Mouse (Mus musculus) fibroblast of lung, adult 2 months (primary cell): ENCODE measurements around the gene Etfb.

ENCODE experiments used
- DNase-seq: peaks from one replicate; pipeline ENCODE4 v3.0.0-alpha.2; 2011; ENCODE audit warnings: low read depth

Etfb gene

DNA sequence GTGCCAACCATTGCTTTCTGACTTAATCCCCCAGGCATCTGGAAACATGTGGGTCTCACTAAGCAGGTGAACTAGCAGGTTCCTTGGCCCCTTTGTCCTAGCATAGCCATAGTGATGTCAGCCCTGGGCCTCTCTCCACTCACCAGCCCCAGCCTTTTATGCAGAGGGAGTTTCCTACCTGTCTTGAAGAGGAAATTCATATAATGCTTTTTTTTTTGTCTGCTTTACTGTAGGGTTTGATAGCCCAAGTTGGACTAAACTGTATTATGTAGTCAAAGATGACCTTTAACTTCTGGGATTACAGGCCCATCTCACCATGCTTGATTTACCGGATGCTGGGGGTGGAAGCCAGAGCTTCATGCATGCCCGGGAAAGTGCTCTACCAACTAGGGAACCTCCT is 5.9 kb downstream of the Etfb start:
- DNase-seq: no peak

DNA sequence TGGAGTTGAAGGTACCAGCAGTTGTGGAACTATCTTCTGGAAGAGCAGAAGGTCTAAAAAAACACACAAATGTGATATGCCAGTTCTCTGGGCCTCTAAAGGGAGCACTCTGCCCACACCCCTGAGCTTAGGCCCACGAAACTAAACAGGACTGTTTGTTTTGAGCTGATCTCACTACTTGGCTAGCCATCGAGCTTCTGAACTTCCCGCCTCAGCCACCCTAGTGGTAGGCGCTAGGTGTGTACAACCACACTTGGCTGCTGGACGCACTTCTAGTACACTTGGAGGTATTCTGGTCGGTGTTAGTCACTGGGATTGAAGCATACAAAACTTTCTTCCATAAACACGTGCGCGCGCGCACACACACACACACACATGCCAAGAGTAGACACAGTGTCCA is 7.8 kb downstream of the Etfb start:
- no peak for DNase-seq

DNA sequence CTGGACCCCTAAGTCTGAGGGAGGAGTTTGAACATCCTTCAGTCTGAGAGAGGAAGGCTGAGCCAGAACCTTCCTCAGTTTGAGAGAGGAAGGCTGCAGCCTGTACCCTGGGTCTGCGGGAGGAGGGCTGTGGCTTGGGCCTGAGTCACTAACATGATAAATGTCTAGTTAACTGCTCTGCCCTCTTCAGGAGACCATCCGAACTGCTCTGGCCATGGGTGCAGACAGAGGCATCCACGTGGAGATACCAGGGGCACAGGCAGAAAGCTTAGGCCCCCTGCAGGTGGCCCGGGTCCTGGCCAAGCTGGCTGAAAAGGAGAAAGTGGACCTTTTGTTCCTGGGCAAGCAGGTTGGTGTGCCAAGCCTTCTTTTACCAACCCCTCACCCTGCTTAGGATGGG is 8.7 kb downstream of the Etfb start:
- no peak for DNase-seq

DNA sequence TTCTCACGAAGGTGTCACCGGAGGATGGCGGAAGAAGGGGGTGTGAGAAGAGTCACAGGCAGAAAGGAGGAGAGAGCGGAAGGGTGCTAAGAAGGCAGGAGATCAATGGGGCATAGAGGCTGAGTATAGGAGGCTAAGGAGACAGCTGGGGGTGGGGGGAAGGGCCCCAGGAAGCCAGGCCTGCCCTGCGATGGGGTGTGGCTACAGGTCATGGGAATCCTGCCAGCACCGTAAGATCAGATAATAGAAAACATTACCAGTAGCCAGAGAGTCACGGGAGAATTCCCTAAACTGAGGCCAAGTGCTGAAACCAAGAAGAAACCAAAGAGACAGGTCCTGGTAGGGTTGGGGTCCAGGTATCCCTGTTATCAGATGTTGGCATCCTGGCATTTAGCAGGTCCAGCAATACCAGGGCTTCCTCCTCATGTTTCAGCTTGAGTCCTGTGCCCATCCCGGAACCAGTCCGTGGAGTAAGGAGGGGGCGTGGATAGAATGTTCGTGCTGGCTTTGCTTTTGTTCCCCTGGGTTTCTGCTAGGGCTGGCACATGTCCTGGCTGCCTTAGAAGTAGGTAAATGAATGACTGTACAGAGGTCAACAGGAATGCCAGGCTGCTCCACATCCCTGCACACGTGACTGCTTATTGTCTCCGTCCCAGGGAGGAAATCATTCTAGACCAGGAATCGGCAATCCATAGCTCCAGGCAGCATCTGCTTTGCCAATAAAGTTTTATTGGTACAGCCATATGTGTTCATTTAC is 9.9 kb downstream of the Etfb start:
- DNase-seq: no peak

DNA sequence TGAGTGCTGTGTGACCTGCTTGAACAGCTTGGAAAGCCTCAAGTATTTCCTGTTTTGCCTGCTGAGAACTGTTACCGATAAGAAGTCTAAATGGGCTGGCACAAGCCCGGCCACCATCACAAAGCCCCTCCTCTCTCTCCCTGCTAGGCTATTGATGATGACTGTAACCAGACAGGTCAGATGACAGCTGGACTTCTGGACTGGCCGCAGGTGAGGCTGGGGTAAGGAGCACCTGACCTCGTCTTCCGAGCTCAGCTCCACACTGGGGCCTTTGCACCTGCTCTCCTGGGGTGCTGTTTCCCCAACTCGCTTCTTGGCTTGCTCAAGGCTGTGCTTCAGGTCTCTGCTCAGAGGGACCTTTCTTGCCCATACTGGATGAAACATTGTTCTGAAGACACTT is 10.5 kb downstream of the Etfb start:
- DNase-seq: no peak

DNA sequence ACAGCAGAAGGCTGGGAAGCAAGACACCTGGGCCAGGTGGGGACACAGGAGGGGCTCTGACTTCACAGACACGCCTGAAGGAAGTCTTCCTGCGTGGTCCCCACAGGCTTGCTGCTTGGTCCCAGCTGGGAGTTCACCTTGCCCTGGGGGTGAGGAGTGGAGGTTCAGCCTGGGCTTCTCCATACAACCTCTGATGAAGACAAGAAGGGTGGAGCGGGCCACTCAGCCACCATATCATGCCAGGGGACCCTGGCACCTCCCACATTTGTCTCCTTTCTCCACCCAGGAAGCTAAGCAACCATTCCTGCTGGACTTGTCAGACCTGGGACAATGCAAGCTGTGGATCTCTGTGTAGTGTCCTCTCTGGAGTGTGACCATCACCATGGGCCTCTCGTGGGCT is 19.0 kb downstream of the Etfb start, which contains the start of gene Vsig10l:
TSS of gene Vsig10l (plus strand) at position 301 of the 400 bp plus-strand sequence.
- no peak for DNase-seq

DNA sequence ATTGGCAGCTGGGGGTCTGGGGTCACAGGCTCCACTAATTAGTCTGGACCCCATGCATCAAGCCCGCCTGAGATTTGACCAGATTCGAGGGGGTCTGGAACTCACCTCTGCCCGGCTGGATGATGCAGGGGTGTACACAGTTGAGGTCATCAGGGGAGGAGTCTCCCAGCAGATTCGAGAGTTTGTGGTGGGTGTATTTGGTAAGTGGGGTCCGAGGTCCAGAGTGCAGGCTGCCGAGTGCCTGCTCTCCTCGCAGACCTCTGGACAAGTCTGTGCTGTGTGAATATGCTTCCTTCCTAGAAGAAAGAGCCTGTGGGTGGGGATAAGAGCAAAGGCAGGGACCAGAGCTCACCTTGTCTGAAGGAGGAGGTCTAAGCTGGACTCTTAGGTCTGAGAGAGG is 20.1 kb downstream of the Etfb start:
- DNase-seq: no peak

DNA sequence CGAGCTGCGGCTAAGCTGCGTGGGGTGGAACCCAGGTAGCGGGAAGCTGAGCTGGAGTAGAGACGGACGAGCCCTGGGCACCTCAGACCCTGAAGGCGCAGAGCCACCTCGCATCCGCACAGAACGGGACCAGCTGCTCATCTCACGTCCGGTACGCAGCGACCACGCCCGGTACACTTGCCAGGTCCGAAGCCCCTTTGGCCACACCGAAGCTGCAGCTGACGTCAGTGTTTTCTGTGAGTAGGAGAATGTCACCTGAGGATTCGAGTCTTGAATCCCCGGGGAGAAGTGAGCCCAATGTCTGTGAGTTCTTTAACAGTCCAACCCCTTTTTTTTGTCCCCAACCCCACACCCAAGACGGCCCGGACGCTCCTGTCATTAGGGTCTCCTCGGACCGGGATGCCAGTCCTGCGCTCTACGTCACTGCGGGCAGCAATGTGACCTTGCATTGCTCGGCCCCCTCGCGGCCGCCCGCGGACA is 21.0 kb downstream of the Etfb start:
- no peak for DNase-seq

DNA sequence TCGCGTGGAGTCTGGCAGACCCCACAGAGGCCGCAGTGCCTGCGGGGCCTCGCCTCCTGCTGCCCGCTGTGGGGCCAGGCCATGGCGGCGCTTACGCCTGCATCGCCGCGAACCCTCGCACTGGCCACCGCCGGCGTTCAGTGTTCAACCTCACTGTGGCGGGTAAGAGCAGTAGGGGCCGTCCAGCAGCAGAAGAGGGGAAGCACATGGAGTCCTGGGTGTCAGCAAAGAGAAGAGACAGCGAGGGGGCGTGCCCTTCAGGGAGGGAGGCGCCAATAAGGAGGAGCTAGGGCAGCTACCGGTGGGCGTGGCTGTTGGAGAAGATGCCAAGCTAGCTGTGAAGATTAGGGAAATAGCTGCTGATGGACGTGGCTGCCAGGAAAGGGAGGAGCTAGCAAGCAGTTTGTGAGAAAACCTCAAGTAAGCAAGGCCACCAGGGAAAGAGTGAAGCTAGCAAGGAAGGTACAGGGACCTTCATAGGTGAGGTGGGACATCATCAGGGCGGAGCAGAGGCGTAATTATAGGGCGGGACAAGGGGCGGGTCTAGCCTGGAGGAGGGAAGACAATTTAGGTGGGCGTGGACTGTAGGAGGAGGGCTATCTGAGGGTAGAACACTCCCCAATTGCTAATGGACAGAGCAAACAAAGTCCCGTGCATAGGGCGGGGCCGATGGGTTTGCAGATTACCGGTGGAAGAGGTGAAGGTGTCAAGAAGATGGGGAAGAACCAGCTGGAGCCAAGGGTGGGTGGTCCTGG is 21.6 kb downstream of the Etfb start:
- DNase-seq: peak; percentile 83

DNA sequence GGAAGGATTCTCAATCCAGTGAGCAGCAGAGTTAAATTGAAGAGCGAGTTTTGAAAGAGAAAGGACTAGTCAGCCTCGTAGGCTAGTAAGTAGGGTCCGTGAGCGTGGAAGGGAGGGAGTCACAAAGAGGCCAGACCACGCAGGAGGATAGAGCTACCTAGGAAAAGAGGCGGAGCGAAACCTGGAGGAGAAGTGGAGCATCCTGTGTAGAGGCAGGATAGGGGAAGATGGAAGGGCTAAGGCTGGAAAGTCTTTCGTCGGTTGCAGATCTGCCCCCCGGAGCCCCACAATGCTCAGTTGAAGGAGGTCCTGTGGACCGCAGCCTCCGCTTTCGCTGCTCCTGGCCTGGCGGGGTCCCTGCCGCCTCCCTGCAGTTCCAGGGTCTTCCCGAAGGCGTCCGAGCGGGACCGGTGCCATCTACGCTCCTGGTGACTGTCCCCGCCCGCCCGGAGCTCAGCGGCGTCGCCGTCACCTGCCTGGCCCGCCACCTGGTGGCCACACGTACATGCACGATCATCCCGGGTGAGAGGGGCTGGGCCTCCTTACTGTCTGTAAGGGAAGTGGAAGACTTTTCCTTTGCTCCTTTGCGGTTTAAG is 22.3 kb downstream of the Etfb start:
- no peak for DNase-seq

DNA sequence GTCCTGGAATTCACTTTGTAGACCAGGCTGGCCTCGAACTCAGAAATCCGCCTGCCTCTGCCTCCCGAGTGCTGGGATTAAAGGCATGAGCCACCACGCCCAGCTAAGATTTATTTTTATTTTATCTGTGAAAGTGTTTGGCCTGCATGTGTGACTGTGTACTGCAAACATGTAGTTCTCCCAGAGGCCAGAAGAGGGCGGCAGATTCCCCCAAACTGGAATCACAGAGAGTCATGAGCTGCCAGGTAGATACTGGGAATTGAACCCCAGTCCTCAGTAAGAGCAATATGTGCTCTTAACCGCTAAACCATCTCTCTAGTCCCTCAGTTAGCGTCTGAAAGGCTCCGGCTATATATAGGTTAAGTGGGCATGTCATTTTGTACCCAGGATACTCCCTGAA is 26.5 kb downstream of the Etfb start:
- DNase-seq: no peak

DNA sequence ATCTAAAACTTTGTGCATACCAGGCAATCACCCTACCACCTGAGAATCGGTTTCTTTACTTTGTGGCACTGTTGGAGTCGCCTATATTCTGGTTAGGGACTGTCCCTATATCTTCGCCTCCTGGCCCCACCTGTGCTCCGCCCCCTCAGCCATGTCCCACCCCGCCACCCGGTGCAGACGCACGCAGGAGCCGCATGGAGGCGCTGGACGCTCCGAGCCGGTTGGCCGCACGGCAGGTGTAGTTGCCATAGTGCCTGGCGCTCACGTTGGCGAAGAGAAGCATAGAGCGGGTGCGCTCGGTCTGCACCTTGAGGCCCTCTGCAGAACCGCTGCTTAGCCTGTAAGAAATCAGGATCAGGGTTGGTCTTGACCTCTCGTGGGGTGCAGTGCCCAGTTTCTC is 31.8 kb downstream of the Etfb start:
- no peak for DNase-seq

DNA sequence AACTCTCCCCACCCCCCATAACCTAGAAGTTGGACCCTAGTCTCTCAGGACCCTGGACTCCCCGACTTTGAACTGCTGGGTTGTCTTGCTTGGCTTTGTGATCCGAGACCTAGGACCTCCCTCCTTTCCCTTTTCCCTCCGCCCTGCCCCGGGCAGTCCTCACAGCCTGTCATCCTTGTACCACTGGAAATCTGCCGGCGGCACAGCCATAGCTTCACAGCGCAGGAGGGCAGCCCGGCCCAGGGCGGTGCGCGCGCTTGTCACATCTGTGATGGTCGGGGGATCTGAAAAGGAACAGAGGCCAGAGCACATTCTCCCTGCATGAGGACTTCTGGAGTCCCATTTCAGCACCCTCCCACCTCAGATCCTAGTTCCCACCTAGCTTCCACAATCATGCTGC is 32.5 kb downstream of the Etfb start:
- no peak for DNase-seq

DNA sequence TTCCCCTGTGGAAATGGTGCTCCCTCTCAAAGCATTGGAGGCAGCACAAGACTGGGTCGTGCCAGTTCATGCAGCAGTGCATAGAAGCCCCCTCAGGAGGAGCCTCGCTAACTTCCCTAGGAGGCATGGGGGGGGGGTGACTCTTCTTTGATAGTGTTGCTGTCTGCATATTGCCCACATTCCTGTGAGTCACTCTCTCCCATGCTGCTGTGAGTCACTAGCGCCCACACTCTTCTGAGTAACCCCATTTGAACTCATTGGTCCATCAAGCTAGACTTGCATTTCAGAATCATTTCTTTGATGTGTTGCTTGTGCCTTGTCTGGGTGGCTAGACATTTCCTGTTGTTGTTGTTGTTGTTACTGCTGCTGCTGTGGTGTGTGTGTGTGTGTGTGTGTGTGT is 37.3 kb downstream of the Etfb start:
- peak; percentile 63 for DNase-seq

DNA sequence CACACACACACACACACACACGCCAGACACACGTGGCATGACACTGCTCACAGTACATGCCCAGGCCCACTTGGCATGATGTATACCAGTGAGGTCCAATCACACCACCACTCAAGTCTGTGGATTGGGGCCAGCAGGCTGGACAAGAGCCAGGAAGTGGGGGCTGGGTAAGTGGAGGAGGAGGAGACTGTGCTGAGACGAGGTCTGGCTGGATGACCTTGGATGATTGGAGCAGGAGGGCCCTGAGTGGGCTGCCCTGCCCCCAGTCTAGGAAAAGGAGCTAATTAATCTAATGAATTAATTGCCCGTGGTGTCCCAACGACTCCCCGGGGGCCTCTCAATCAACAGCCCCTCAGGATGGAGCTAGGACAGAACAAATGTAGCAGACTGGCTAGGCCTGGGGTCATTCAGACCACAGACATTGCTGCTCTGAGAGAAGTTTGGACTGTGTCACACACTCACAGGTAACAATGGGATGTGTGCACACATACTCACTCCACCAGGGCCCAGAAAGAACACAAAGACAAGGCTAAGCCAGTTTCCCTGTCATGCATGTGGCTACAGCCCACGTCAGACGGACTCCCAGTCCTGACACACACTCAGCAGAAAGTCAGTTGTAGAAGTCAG is 38.3 kb downstream of the Etfb start:
- DNase-seq: no peak

DNA sequence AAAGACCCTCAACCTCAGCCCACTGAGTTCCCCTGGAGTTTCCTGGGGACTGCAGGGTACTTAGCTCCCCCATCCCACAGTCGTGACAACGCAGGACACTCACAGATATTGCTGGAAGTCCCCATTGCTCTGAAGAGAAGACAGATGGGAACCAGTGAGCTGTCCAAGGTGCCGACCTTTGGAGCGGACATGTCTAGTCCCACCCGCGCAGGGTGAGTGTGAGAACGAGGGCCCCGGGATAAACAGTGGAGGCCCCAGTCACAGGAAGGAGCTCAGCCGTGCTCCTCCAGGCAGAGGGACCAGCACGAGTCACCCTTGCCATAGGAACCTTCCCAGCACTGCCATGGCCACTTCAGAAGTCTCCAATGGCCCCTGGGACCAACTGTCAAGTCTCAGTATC is 39.4 kb downstream of the Etfb start:
- DNase-seq: no peak

DNA sequence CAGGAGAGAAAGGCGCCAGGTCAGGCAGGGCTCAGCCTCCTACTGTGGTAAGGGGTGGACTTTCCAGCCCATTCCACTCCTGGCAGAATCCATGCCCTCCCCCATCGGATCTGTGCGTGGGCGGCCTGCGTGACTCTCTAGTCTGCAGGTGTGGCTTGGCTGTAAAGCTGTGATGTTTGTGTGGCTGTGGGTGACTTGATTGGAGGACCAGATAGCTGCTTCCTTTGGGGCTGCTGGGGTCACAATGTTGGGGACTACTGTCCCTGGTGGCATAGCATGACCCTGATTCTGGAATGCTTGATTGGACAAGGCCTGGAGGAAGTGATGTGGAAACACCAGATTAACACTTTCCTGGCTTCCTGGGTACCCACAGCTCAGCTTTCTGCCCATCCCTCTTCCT is 44.8 kb downstream of the Etfb start:
- no peak for DNase-seq

DNA sequence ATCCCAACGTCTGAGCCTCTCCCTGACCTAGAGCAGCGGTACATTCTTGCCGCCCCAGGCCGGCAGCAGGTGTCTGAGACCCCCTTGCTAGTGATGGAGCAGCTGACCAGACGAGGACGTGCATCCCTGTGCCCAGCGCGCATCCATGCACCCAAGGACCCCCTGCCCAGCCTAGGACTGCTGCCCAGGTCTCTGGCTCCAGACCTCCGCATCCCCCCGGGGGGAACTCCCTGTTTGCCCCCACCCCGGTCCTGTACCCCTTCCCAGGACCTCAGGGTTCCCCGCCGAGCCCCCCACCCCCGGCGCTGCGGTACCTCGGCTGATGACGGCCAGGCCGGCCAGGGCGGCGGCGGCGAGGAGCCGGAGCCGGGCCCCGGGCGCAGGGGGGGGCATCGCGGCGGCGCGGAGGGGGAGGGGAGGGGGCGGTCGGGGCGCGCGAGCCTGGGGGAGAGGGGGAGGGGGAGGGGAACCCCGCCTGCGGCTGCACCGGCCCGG is 45.8 kb downstream of the Etfb start, which contains the start of gene Iglon5:
TSS of gene Iglon5 (minus strand) at position 445 of the 495 bp plus-strand sequence.
- DNase-seq: no peak

DNA sequence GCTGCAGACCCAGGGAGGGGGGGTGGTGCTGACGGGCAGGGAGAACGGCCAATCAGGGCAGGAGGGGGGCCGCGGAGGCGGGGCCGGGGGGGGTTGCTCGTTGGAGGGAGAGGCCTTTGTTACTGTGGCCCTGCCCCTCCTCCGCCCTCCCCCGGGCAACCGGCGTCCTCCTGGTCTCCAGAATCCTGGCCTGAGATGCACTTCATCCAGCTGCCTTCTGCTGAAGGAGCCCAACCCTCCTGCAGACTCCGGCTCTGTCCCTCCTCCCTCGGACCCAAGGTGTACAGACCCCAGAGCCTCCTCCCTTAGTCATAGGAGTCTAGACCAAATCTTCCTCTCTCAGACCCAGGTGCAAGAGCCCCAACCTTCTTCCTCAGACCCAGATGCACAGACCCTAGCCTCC is 46.3 kb downstream of the Etfb start:
- DNase-seq: no peak

DNA sequence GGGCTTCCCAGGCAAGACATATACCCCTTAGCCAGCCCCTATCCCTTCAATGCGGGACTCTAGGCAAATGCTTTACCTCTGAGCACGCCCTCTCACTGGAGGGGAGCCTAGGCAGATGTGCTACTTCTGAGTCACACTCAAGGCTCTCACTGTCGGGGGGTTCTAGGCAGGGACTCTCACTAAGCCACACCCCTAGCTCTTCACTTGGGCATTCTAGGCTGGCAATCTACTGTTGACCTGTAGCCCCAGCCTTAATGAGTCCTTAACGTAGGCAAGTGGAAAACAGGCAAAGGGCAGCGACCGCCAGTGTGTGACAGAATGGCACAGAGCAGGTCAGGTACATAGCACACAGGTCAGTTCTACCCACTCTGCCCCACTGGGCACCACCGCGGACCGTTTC is 47.0 kb downstream of the Etfb start:
- DNase-seq: no peak

DNA sequence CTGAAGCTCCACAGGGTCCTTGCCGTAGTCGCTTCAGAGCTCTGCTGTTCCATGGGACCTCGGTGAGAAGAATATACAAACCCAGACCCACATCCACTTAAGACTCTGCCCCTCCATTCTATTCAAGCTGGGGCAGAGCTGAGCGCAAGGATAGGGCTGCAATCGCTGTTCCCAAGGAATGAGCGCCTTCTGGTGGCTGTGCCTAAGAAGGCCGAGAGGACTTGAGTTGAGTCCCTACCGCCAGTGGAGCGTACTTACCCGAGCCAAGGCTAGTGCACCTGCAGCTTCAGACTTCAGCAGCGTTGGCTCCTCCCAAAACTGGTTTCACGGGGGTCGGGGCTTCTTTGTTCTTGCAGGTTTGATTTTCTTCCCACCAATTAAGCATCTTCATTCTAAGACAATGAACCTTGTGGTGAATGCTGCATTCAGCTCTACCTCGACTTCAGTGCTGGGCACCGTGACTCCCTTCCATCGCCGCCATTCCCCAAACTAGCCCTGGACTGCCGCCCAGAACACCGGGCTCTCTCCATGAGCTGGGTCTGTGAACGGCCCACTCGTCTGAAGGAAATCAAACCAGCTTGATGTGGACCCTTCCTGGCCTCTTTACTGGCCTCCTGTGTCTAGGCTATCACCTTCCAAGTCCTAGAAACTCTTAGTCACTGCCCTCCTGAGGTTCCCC is 51.6 kb downstream of the Etfb start:
- DNase-seq: no peak
